Mouse (Mus musculus) forebrain, postnatal 0 days (tissue): Measurements from ENCODE around the gene Shroom3. TPM values are rescaled to one million over a fixed set of nuclear protein-coding genes. Genes with fewer than 3 reads are reported as not detected.

ENCODE experiments used
- ATAC-seq: fragments of 200-750 bp; cut with Nextera tagmentation; 2 replicates; pipeline ENCODE4 v1.8.0; 2017; ENCODE audit warnings: mild to moderate bottlenecking, moderate library complexity
- DNase-seq: peaks from one replicate; pipeline ENCODE4 v3.0.0-alpha.2; 2015
- H3K27ac ChIP-seq: fragments of 300-500 bp; sonication (generic); 2 replicates; pipeline ENCODE4 v1.5.1; 2014; ENCODE audit warnings: low read depth, mild to moderate bottlenecking, antibody characterized with exemption, low read length, moderate library complexity, mixed read lengths
- H3K27me3 ChIP-seq: fragments of 300-500 bp; sonication (generic); 2 replicates; pipeline ENCODE4 v1.6.1; 2014; ENCODE audit warnings: mild to moderate bottlenecking, low read length, mixed read lengths; ENCODE audit not compliant: insufficient read depth
- H3K36me3 ChIP-seq: fragments of 300-500 bp; sonication (generic); 2 replicates; pipeline ENCODE4 v1.6.1; 2014; ENCODE audit warnings: mild to moderate bottlenecking, moderate library complexity; ENCODE audit not compliant: insufficient read depth
- H3K4me1 ChIP-seq: fragments of 300-500 bp; sonication (generic); 2 replicates; pipeline ENCODE4 v1.6.1; 2014; ENCODE audit warnings: antibody characterized with exemption; ENCODE audit not compliant: insufficient read depth
- H3K4me2 ChIP-seq: fragments of 300-500 bp; sonication (generic); 2 replicates; pipeline ENCODE4 v1.6.1; 2014; ENCODE audit warnings: low read depth, mild to moderate bottlenecking, moderate library complexity
- H3K4me3 ChIP-seq: fragments of 300-500 bp; sonication (generic); 2 replicates; pipeline ENCODE4 v1.5.1; 2014; ENCODE audit warnings: low read depth, low read length, mixed read lengths
- H3K9ac ChIP-seq: fragments of 300-500 bp; sonication (generic); 2 replicates; pipeline ENCODE4 v1.6.1; 2014; ENCODE audit warnings: mild to moderate bottlenecking
- H3K9me3 ChIP-seq: fragments of 300-500 bp; sonication (generic); 2 replicates; pipeline ENCODE4 v1.6.1; 2016; ENCODE audit warnings: low read length
- CTCF ChIP-seq: sonication (generic); IDR thresholded peaks from 2 replicates; pipeline ENCODE4 v1.5.1; 2016; ENCODE audit warnings: antibody characterized with exemption, control low read depth, low read depth
- WGBS: fragments of 180-500 bp; shearing (Covaris S2); extraction: QIAGEN DNeasy Blood & Tissue Kit; methylation state at CpG from one replicate; pipeline ENCODE4 v1.1.7; 2014; 5-methylcytosine and 5-hydroxymethylcytosine counted together
- polyA plus RNA-seq: library from polyadenylated mRNA; unstranded; fragments of >200 nt; fragmentation: Nextera tagmentation; extraction: Ambion mirVana; gene quantifications from 2 replicates; pipeline ENCODE4 v1.2.1, GENCODE M21; 2015
- total RNA-seq: library from RNA; depleted of rRNA; stranded (reverse); fragments of >200 nt; gene quantifications from 2 replicates; pipeline ENCODE4 v1.2.3, GENCODE M21; 2014

Gene Shroom3
- total and polyA plus RNA-seq, 2 experiments from 2014 or later, result 0.91 to 5.8 TPM

- ATAC-seq (no peak), DNase-seq (no peak)
- TF ChIP-seq CTCF, result no peak
- Histone ChIP-seq H3K4me1 (no peaks in the 10 kb centered on the region), H3K36me3 (no peaks in the 10 kb centered on the region), H3K27me3 (no peaks in the 10 kb centered on the region), H3K9ac (no peak overlapping the region), H3K4me3 (no peak overlapping the region), H3K27ac (no peak overlapping the region), H3K9me3 (no peaks in the 10 kb centered on the region), H3K4me2 (no peak overlapping the region)
- WGBS, result 84% methylated on average over 4 of the region's 4 CpGs
Observed at GRCm38 (mm10) chr5:92751488-92751887, 68.3 kb downstream of the Shroom3 start.

- Histone ChIP-seq H3K4me2 (no peak overlapping the region), H3K27ac (no peak overlapping the region), H3K9me3 (no peaks in the 10 kb centered on the region), H3K4me3 (no peak overlapping the region), H3K27me3 (no peaks in the 10 kb centered on the region), H3K36me3 (no peaks in the 10 kb centered on the region), H3K4me1 (no peaks in the 10 kb centered on the region), H3K9ac (no peak overlapping the region)
- 85% methylated on average over 7 of the region's 7 CpGs for WGBS
- DNase-seq (no peak), ATAC-seq (no peak)
- TF ChIP-seq CTCF, result no peak
Observed at GRCm38 (mm10) chr5:92755241-92755775, 72.1 kb downstream of the Shroom3 start.

- Histone ChIP-seq H3K4me3 (no peak overlapping the region), H3K4me2 (no peak overlapping the region), H3K9ac (no peak overlapping the region), H3K27me3 (no peaks in the 10 kb centered on the region), H3K27ac (no peak overlapping the region), H3K36me3 (no peaks in the 10 kb centered on the region), H3K9me3 (no peaks in the 10 kb centered on the region), H3K4me1 (no peaks in the 10 kb centered on the region)
- ATAC-seq (no peak), DNase-seq (no peak)
- WGBS, result 83% methylated on average over 6 of the region's 6 CpGs
- TF ChIP-seq CTCF, result no peak
Observed at GRCm38 (mm10) chr5:92759156-92759745, 76.0 kb downstream of the Shroom3 start.

GRCm38 (mm10) chr5:92760542-92760941 is 77.3 kb downstream of the Shroom3 start:
- Histone ChIP-seq H3K4me1 (no peaks in the 10 kb centered on the region), H3K9me3 (no peaks in the 10 kb centered on the region), H3K27me3 (no peaks in the 10 kb centered on the region), H3K4me3 (no peak overlapping the region), H3K27ac (no peak overlapping the region), H3K36me3 (no peaks in the 10 kb centered on the region), H3K9ac (no peak overlapping the region), H3K4me2 (no peak overlapping the region)
- DNase-seq (no peak), ATAC-seq (no peak)
- no peak for TF ChIP-seq CTCF
- 86% methylated on average over 7 of the region's 7 CpGs for WGBS

- H3K27me3 ChIP-seq, result no peaks in the 10 kb centered on the region
- H3K36me3 ChIP-seq, result no peaks in the 10 kb centered on the region
- H3K27ac ChIP-seq, result no peak overlapping the region
- H3K4me1 ChIP-seq, result no peaks in the 10 kb centered on the region
- no peak for TF ChIP-seq CTCF
- DNase-seq (no peak), ATAC-seq (no peak)
- no peak overlapping the region for H3K4me3 ChIP-seq
- no peak overlapping the region for H3K4me2 ChIP-seq
- H3K9me3 ChIP-seq, result no peaks in the 10 kb centered on the region
- 88% methylated on average over 9 of the region's 9 CpGs for WGBS
- no peak overlapping the region for H3K9ac ChIP-seq
Observed at GRCm38 (mm10) chr5:92761615-92762353, 78.5 kb downstream of the Shroom3 start.

- ATAC-seq, result no peak
- Histone ChIP-seq H3K4me1 (no peaks in the 10 kb centered on the region), H3K27me3 (no peaks in the 10 kb centered on the region), H3K27ac (no peak overlapping the region), H3K4me2 (no peak overlapping the region), H3K9ac (no peak overlapping the region), H3K36me3 (no peaks in the 10 kb centered on the region), H3K9me3 (no peaks in the 10 kb centered on the region), H3K4me3 (no peak overlapping the region)
- no peak for TF ChIP-seq CTCF
- DNase-seq, result no peak
- whole genome bisulfite sequencing, result 90% methylated on average over 5 of the region's 5 CpGs
Observed at GRCm38 (mm10) chr5:92762425-92762824, 79.2 kb downstream of the Shroom3 start.

- WGBS, result 38% methylated on average over 4 of the region's 4 CpGs
- H3K9me3 ChIP-seq, result no peaks in the 10 kb centered on the region
Observed at GRCm38 (mm10) chr5:92763546-92763952, 80.3 kb downstream of the Shroom3 start.

More at GRCm38 (mm10) chr5:92763546-92763952, 80.3 kb downstream of the Shroom3 start:
- ATAC-seq (no peak), DNase-seq (no peak)
- TF ChIP-seq CTCF, result no peak
- Histone ChIP-seq H3K27ac (no peak overlapping the region), H3K4me1 (no peaks in the 10 kb centered on the region), H3K27me3 (no peaks in the 10 kb centered on the region), H3K4me2 (no peak overlapping the region), H3K9ac (no peak overlapping the region), H3K4me3 (no peak overlapping the region), H3K36me3 (no peaks in the 10 kb centered on the region)
